Mouse (Mus musculus): ENCODE results near the gene Chst11. TPM values are rescaled to one million over a fixed set of nuclear protein-coding genes. Genes with fewer than 3 reads are reported as not detected.

Gene Chst11
- polyA plus RNA-seq, 1 experiment from 2014 or later = 0.99 TPM

DNA sequence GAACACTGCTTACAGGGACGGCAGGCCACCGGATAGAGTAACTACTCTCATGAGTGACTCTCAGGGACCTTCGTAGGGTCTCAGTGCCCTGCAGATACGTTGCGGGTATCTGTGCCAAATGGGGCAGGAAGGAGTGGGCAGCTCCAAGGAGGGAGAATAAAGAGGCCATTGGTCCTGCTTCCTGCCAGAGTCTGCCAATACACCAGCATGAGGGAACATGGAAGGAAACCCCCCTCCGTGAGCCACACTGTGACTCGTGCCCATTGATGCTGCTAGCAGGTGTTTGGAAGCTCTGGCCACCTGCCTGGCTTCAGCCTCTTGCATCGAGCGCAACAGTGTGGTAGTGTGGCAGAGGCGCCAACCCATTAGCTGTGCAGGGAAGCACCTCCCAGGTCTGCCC is 157.8 kb downstream of the Chst11 start:
- Histone ChIP-seq H3K9me3 (no peaks in the 10 kb centered on the region), H3K9ac (no peak overlapping the region), H3K4me3 (replicated peaks) (no peak overlapping the region), H3K4me2 (replicated peaks) (no peak overlapping the region), H3K4me1 (replicated peaks) (0 out of 2 replicates have a peak, but pooled peaks cover 5% of the 10 kb centered on the region), H3K36me3 (no peaks in the 10 kb centered on the region), H3K27ac (no peak overlapping the region), H3K27me3 (replicated peaks) (no peaks in the 10 kb centered on the region)
- ATAC-seq = no peak
- WGBS = 90% methylated on average over 10 of the region's 10 CpGs

- H3K4me3 ChIP-seq (replicated peaks) = no peak overlapping the region
- H3K9ac ChIP-seq = no peak overlapping the region
- ATAC-seq = no peak
- no peak overlapping the region for H3K27ac ChIP-seq
- H3K4me1 ChIP-seq (replicated peaks) = peaks cover 5% of the 10 kb centered on the region; the same call in 1 of the 2 replicates
- 60% methylated on average over 14 of the region's 14 CpGs for WGBS
- no peaks in the 10 kb centered on the region for H3K9me3 ChIP-seq
- no peaks in the 10 kb centered on the region for H3K27me3 ChIP-seq (replicated peaks)
- H3K36me3 ChIP-seq = no peaks in the 10 kb centered on the region
- H3K4me2 ChIP-seq (replicated peaks) = no peak overlapping the region
Measured at GRCm38 (mm10) chr10:83145836-83146235, 160.5 kb downstream of the Chst11 start.

DNA sequence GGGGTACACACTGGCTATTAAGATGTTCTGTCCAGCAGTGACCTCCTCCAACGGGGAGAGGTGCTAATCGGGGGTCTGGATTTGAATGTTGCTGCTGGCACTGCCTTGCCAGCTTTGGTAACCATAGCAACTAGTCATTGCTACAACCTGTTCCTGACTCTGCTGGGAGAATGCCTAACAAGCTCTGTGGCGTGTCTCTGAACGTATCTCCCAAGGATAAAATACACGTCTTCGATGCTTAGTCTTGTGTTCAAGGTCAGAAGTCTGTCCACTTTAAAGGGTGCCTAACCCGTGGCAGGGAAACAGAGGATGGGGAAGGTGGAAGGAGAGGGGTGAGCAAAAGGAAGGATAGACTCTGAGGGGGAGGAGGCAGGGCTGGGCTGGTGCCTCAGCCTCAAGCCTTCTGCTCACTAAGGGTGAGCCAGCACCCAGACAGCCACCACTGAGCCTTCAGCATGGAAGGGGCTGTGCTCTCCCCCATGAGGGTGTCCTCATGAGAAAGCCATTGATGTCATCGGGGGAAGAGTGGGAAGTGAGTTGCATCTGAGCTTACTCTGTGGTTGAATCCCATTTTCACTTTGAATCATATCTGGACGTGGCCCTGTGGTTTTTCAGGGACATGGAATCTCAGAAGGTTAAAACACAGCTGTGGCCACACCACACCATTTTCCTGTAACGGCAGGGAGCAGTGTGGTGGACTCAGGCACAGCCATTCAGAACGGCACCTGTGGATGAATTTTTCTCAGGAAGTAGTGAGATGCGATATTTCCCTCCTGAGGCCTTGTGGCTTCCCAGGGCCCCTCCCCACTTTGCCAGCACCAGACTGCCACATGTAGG is 164.3 kb downstream of the Chst11 start:
- H3K4me1 ChIP-seq (replicated peaks) = peaks cover 14% of the 10 kb centered on the region
- H3K27ac ChIP-seq = no peak overlapping the region
- no peak overlapping the region for H3K9ac ChIP-seq
- no peak for ATAC-seq
- H3K36me3 ChIP-seq = no peaks in the 10 kb centered on the region
- 73% methylated on average over 12 of the region's 12 CpGs for WGBS
- H3K9me3 ChIP-seq = no peaks in the 10 kb centered on the region
- H3K27me3 ChIP-seq (replicated peaks) = no peaks in the 10 kb centered on the region
- no peak overlapping the region for H3K4me3 ChIP-seq (replicated peaks)
- H3K4me2 ChIP-seq (replicated peaks) = no peak overlapping the region

- 80% methylated on average over 7 of the region's 7 CpGs for WGBS
- Histone ChIP-seq H3K36me3 (no peaks in the 10 kb centered on the region), H3K4me3 (replicated peaks) (no peak overlapping the region), H3K27me3 (replicated peaks) (no peaks in the 10 kb centered on the region), H3K27ac (no peak overlapping the region), H3K9me3 (no peaks in the 10 kb centered on the region), H3K4me1 (replicated peaks) (peaks cover 14% of the 10 kb centered on the region), H3K4me2 (replicated peaks) (no peak overlapping the region), H3K9ac (no peak overlapping the region)
- no peak for ATAC-seq
Measured at GRCm38 (mm10) chr10:83150587-83150986, 165.3 kb downstream of the Chst11 start.

GRCm38 (mm10) chr10:83151362-83151761 is 166.1 kb downstream of the Chst11 start:
- Histone ChIP-seq H3K36me3 (no peaks in the 10 kb centered on the region), H3K4me2 (replicated peaks) (no peak overlapping the region), H3K9ac (no peak overlapping the region), H3K4me1 (replicated peaks) (peaks cover 14% of the 10 kb centered on the region), H3K9me3 (no peaks in the 10 kb centered on the region), H3K27me3 (replicated peaks) (no peaks in the 10 kb centered on the region), H3K27ac (no peak overlapping the region), H3K4me3 (replicated peaks) (no peak overlapping the region)
- 0 out of 2 replicates have a peak, but pooled peaks have one; percentile 41 for ATAC-seq
- WGBS = 42% methylated on average over 6 of the region's 6 CpGs

- Histone ChIP-seq H3K4me3 (replicated peaks) (no peak overlapping the region), H3K9me3 (no peaks in the 10 kb centered on the region), H3K27me3 (replicated peaks) (no peaks in the 10 kb centered on the region), H3K27ac (no peak overlapping the region), H3K4me1 (replicated peaks) (peaks cover 14% of the 10 kb centered on the region), H3K4me2 (replicated peaks) (no peak overlapping the region), H3K36me3 (no peaks in the 10 kb centered on the region), H3K9ac (no peak overlapping the region)
- ATAC-seq = no peak
- WGBS = 40% methylated on average over 16 of the region's 16 CpGs
Measured at GRCm38 (mm10) chr10:83151896-83152685, 166.8 kb downstream of the Chst11 start.

DNA sequence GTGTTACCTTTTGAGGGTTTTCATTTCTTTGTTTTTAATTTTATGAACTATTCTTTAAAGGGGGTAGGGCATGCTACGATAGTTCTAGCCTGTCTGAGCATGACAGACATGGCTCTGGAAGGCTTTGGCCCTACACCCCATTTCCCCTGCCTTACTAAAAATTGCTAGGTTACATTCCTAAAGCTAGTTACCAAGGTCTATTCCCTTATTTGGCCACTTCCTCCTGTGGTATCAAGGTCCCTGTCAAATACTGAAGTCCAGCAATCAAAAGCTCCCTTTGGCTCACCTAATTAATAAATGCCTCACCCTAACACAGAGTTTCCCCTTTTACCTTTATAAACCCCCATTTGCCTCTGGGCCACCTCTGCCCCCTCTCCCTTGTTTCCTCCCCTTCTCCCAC is 167.4 kb downstream of the Chst11 start:
- Histone ChIP-seq H3K27me3 (replicated peaks) (no peaks in the 10 kb centered on the region), H3K4me1 (replicated peaks) (peaks cover 14% of the 10 kb centered on the region), H3K27ac (no peak overlapping the region), H3K4me2 (replicated peaks) (no peak overlapping the region), H3K9ac (no peak overlapping the region), H3K36me3 (no peaks in the 10 kb centered on the region), H3K4me3 (replicated peaks) (no peak overlapping the region), H3K9me3 (no peaks in the 10 kb centered on the region)
- 77% methylated on average over 1 of the region's 1 CpGs for WGBS
- no peak for ATAC-seq

GRCm38 (mm10) chr10:83153374-83153773 is 168.1 kb downstream of the Chst11 start:
- ATAC-seq = no peak
- H3K9ac ChIP-seq = no peak overlapping the region
- H3K9me3 ChIP-seq = no peaks in the 10 kb centered on the region
- 83% methylated on average over 5 of the region's 5 CpGs for WGBS
- H3K27me3 ChIP-seq (replicated peaks) = no peaks in the 10 kb centered on the region
- H3K4me1 ChIP-seq (replicated peaks) = peaks cover 14% of the 10 kb centered on the region
- H3K4me3 ChIP-seq (replicated peaks) = no peak overlapping the region
- H3K27ac ChIP-seq = no peak overlapping the region
- H3K36me3 ChIP-seq = no peaks in the 10 kb centered on the region
- H3K4me2 ChIP-seq (replicated peaks) = no peak overlapping the region

GRCm38 (mm10) chr10:83153887-83154286 is 168.6 kb downstream of the Chst11 start:
- Histone ChIP-seq H3K9me3 (no peaks in the 10 kb centered on the region), H3K4me2 (replicated peaks) (no peak overlapping the region), H3K36me3 (no peaks in the 10 kb centered on the region), H3K4me1 (replicated peaks) (peaks cover 14% of the 10 kb centered on the region), H3K27me3 (replicated peaks) (no peaks in the 10 kb centered on the region), H3K4me3 (replicated peaks) (no peak overlapping the region), H3K27ac (no peak overlapping the region), H3K9ac (no peak overlapping the region)
- WGBS = 77% methylated on average over 9 of the region's 9 CpGs
- no peak for ATAC-seq

DNA sequence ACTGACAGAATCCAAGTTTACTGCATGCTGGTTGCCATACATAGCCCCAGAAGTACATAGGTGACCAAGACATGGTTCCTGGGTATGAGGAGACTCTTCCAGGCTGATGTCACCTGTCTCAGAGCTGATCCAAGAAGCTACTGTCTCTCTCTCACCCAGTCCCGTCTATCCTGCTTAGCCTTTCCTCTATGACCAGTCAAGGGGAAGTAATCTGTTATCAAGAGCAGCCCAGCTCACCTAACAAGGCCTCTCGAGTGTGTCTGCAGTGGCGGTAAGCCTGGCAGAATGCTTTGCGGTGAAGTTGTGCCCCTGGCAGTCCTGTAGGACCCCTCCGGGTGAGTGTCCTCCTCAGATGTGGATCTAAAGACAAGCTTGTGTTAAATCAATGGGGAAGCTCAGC is 172.0 kb downstream of the Chst11 start:
- Histone ChIP-seq H3K27ac (no peak overlapping the region), H3K27me3 (replicated peaks) (no peaks in the 10 kb centered on the region), H3K4me3 (replicated peaks) (no peak overlapping the region), H3K4me1 (replicated peaks) (peaks cover 19% of the 10 kb centered on the region), H3K9me3 (no peaks in the 10 kb centered on the region), H3K4me2 (replicated peaks) (no peak overlapping the region), H3K36me3 (no peaks in the 10 kb centered on the region), H3K9ac (no peak overlapping the region)
- ATAC-seq = no peak
- 73% methylated on average over 5 of the region's 5 CpGs for WGBS

DNA sequence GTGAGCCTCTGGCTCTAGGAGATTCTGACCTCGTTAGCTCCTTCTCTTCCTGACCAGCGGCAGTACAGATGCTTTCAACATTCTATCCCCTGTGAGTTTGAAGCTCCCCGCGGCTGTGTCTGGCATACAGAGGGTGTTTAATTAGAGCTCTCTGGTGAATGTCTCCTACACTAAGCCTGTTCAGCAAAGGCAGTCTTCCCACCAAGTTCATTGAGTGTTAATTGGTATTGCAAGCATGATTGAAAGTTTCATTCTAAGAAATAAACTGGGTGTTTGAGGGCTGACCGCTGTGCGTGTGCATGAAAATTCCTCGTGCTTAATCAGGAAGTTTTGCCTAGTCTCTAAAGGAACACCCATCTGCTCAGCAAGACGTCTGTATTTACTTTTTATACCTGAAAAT is 173.0 kb downstream of the Chst11 start:
- no peaks in the 10 kb centered on the region for H3K27me3 ChIP-seq (replicated peaks)
- H3K36me3 ChIP-seq = no peaks in the 10 kb centered on the region
- no peaks in the 10 kb centered on the region for H3K9me3 ChIP-seq
- peaks cover 26% of the 10 kb centered on the region for H3K4me1 ChIP-seq (replicated peaks)
- WGBS = 68% methylated on average over 8 of the region's 8 CpGs
- no peak overlapping the region for H3K27ac ChIP-seq
- H3K4me2 ChIP-seq (replicated peaks) = no peak overlapping the region
- ATAC-seq = no peak
- no peak overlapping the region for H3K9ac ChIP-seq
- H3K4me3 ChIP-seq (replicated peaks) = no peak overlapping the region

GRCm38 (mm10) chr10:83159229-83159628 is 173.9 kb downstream of the Chst11 start:
- Histone ChIP-seq H3K4me3 (replicated peaks) (no peak overlapping the region), H3K36me3 (no peaks in the 10 kb centered on the region), H3K27ac (no peak overlapping the region), H3K4me1 (replicated peaks) (peaks cover 31% of the 10 kb centered on the region), H3K9me3 (no peaks in the 10 kb centered on the region), H3K9ac (no peak overlapping the region), H3K4me2 (replicated peaks) (no peak overlapping the region), H3K27me3 (replicated peaks) (no peaks in the 10 kb centered on the region)
- ATAC-seq = no peak
- WGBS = 81% methylated on average over 8 of the region's 8 CpGs

All from intestine, embryonic 15.5 days (tissue).